In genomic region chr3:73343199-73343598, GRCm38 (mm10) we compare ENCODE assay signal across 9 mouse cellular contexts.
A peak's percentile ranks its signal among the peaks of the same experiment; 100 is the strongest.
DNase-seq lines count a peak whose midpoint lies in the region; ATAC-seq and TF ChIP-seq lines count a peak whose summit lies in the region.
"Had no signal": no experiment of that assay in that cellular context is flagged by ENCODE, and none has a peak within 500 bp of the region (broad histone marks: within the 10 kb centered on the region; RNA-seq: fewer than 3 reads in every experiment).

No protein-coding gene starts in this region.

- TF ChIP-seq CTCF in liver, postnatal 0 days (IDR thresholded peaks at IDR 0.05; ENCODE audit: low read depth): no peak

- H3K36me3 ChIP-seq in liver, postnatal 0 days (replicated peaks; ENCODE audit: insufficient read depth, low read length): no peaks in the 10 kb centered on the region
- H3K36me3 ChIP-seq: limb, embryonic 13.5 days had no signal

- TF ChIP-seq EP300 in liver, postnatal 0 days (IDR thresholded peaks at IDR 0.05; ENCODE audit: low read depth): no peak

- peak; percentile 59 for DNase-seq in right cerebral cortex, adult 18-20 months
- DNase-seq in right cerebral cortex, postnatal 4 days: no peak
- DNase-seq in frontal cortex, postnatal 14 days (ENCODE audit: low spot score in 2 of 2): peak; percentile 8 to 29
- DNase-seq in left cerebral cortex, postnatal 10 days (ENCODE audit: extremely low spot score in 1 of 2, low spot score in 2 of 2): peak; percentile 38 to 53
- peak; percentile 17 for DNase-seq in testis, postnatal 14 days (ENCODE audit: low spot score)
- no peak for DNase-seq in liver, postnatal 0 days
- no peak for DNase-seq in spleen, adult 18-20 months
- DNase-seq: adrenal gland, adult 2 months had no signal

- 26% methylated on average over 1 of the region's 1 CpGs for WGBS in liver, postnatal 0 days (ENCODE audit: insufficient replicate concordance)

- H3K4me3 ChIP-seq in liver, postnatal 0 days (ENCODE audit: low read depth, low read length): no peak overlapping the region
- H3K4me3 ChIP-seq: limb, embryonic 13.5 days had no signal

- H3K27ac ChIP-seq in liver, postnatal 0 days (ENCODE audit: low read depth): no peak overlapping the region
- H3K27ac ChIP-seq: limb, embryonic 13.5 days had no signal

- no peaks in the 10 kb centered on the region for H3K4me1 ChIP-seq in liver, postnatal 0 days (ENCODE audit: insufficient read depth)
- H3K4me1 ChIP-seq: limb, embryonic 13.5 days had no signal

- intact Hi-C loops in left cerebral cortex, postnatal 10 days (cut with DNase I): no loop called here

- no peak overlapping the region for H3K9ac ChIP-seq in liver, postnatal 0 days (replicated peaks)
- H3K9ac ChIP-seq: limb, embryonic 13.5 days had no signal

- H3K9me3 ChIP-seq in liver, postnatal 0 days (ENCODE audit: low read length): no peaks in the 10 kb centered on the region
- H3K9me3 ChIP-seq: limb, embryonic 13.5 days had no signal

- no peaks in the 10 kb centered on the region for H3K27me3 ChIP-seq in liver, postnatal 0 days (ENCODE audit: insufficient read depth, low read length)
- H3K27me3 ChIP-seq: limb, embryonic 13.5 days had no signal

- H3K4me2 ChIP-seq in liver, postnatal 0 days (ENCODE audit: low read depth, low read length): no peak overlapping the region
- H3K4me2 ChIP-seq: limb, embryonic 13.5 days had no signal

- no peak for ATAC-seq in liver, postnatal 0 days

Comparison
In these comparisons a context has a peak if more than half of its experiments do, and no peak if none do; other contexts are left out.
1. DNase-seq: peak in right cerebral cortex, adult 18-20 months (single experiment), frontal cortex, postnatal 14 days (2 of 2), left cerebral cortex, postnatal 10 days (2 of 2) and testis, postnatal 14 days (single experiment); none in right cerebral cortex, postnatal 4 days (single experiment), liver, postnatal 0 days (single experiment) and spleen, adult 18-20 months (0 of 2).